Mouse (Mus musculus): ENCODE data around the gene Map2k7.

DNA sequence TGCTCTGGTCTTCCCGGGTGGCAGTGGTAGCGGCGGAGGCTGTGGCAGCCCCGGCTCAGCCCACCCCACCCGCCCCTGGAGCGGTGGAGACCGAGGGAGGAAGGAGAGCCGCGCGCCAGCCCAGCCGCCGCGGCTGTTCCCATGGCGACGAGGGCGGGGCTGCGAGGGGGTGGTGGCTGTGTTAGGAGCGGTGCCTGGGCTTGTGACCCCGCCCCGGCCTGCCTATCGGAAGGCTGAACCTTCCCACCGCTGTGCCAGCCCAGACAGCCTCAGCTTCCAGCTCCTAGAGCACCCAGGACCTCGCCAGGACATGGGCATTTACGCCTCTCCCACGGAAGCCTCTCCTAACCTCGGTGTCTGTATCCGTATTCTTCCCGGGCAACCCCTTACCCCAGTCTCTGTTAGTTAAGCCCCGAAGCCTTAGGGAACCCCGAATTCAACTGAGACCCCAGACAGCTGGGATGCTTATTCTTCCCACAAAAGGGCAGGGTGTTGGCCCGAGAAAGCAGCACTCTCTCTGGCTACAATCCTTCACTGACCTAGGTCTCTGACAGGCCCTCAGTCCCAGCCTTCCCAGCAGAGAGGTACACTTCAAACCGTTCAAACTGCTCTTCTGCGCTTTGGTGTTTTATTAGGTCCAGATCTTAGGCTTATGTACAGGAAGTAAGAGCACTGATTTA is 20.7 kb downstream of the Map2k7 start, which contains the start of gene Ctxn1:
- TF ChIP-seq CTCF (IDR thresholded peaks at IDR 0.05; ENCODE audit: borderline replicate concordance, insufficient read depth, low read length) (no peak), POLR2A (IDR thresholded peaks at IDR 0.05; ENCODE audit: low read depth, low read length) (peak; percentile 90)

Measured in embryonic fibroblast, embryonic 13.5 days (primary cell).